Mouse (Mus musculus) neural tube, embryonic 13.5 days (tissue): ENCODE measurements at regions not wholly inside any gene's neighbourhood (a gene's known extent, or its start where the extent isn't known, plus 50 kb on each side); places are given as distances from the start of the nearest gene placed in this dataset.

ENCODE experiments used
- ATAC-seq: fragments of 200-750 bp; cut with Nextera tagmentation; 2 replicates; pipeline ENCODE4 v1.8.0; 2017; ENCODE audit warnings: low read depth, mild to moderate bottlenecking, moderate TSS enrichment, moderate library complexity
- H3K27ac ChIP-seq: fragments of 300-500 bp; sonication (generic); replicated peaks from 2 replicates; pipeline ENCODE4 v1.5.1; 2015; ENCODE audit warnings: moderate library complexity, mild to moderate bottlenecking, inconsistent platforms
- H3K27me3 ChIP-seq: fragments of 300-500 bp; sonication (generic); 2 replicates; pipeline ENCODE4 v1.6.1; 2015; ENCODE audit warnings: mild to moderate bottlenecking, inconsistent platforms
- H3K36me3 ChIP-seq: fragments of 300-500 bp; sonication (generic); 2 replicates; pipeline ENCODE4 v1.6.1; 2015; ENCODE audit warnings: mild to moderate bottlenecking, inconsistent platforms
- H3K4me1 ChIP-seq: fragments of 300-500 bp; sonication (generic); replicated peaks from 2 replicates; pipeline ENCODE4 v1.6.1; 2015; ENCODE audit warnings: inconsistent platforms
- H3K4me2 ChIP-seq: fragments of 300-500 bp; sonication (generic); 2 replicates; pipeline ENCODE4 v1.6.1; 2015; ENCODE audit warnings: inconsistent platforms, mild to moderate bottlenecking, moderate library complexity
- H3K4me3 ChIP-seq: fragments of 300-500 bp; sonication (generic); 2 replicates; pipeline ENCODE4 v1.5.1; 2015; ENCODE audit warnings: mild to moderate bottlenecking, inconsistent platforms
- H3K9ac ChIP-seq: fragments of 300-500 bp; sonication (generic); 2 replicates; pipeline ENCODE4 v1.6.1; 2015; ENCODE audit warnings: moderate library complexity, mild to moderate bottlenecking, inconsistent platforms
- H3K9me3 ChIP-seq: fragments of 300-500 bp; sonication (generic); 2 replicates; pipeline ENCODE4 v1.6.1; 2016; ENCODE audit warnings: inconsistent platforms
- WGBS: fragments of 180-500 bp; shearing (Covaris S2); methylation state at CpG from one replicate; pipeline ENCODE4 v1.1.7; 2015; 5-methylcytosine and 5-hydroxymethylcytosine counted together

DNA sequence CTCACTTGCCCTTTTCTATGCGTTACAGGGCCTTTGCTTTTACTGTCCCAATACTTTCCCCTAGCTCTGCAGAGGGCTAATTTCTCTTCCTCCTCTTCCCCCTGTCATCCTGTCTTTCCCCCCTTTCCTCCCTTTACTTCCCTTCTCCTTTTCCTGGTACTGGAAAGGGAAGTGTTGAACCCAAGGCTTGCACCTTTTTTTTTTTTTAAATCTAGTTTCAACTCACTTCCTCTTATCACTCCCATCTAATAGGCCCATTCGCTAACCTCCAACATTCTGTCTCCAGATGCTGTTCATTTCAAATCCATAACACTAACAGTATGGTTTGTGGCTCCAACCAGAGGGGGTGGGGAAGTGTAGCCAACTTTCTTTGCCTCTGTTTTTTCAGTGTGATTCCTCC lies 1148.5 kb upstream of the A1bg start:
- H3K4me1 ChIP-seq: 0 out of 2 replicates have a peak, but pooled peaks cover 3% of the 10 kb centered on the region
- H3K4me3 ChIP-seq: no peak overlapping the region
- H3K9me3 ChIP-seq: no peaks in the 10 kb centered on the region
- H3K4me2 ChIP-seq: no peak overlapping the region
- WGBS: 85% methylated on average over 2 of the region's 2 CpGs
- no peak for ATAC-seq
- no peak overlapping the region for H3K27ac ChIP-seq
- H3K27me3 ChIP-seq: no peaks in the 10 kb centered on the region
- no peak overlapping the region for H3K9ac ChIP-seq
- H3K36me3 ChIP-seq: no peaks in the 10 kb centered on the region

DNA sequence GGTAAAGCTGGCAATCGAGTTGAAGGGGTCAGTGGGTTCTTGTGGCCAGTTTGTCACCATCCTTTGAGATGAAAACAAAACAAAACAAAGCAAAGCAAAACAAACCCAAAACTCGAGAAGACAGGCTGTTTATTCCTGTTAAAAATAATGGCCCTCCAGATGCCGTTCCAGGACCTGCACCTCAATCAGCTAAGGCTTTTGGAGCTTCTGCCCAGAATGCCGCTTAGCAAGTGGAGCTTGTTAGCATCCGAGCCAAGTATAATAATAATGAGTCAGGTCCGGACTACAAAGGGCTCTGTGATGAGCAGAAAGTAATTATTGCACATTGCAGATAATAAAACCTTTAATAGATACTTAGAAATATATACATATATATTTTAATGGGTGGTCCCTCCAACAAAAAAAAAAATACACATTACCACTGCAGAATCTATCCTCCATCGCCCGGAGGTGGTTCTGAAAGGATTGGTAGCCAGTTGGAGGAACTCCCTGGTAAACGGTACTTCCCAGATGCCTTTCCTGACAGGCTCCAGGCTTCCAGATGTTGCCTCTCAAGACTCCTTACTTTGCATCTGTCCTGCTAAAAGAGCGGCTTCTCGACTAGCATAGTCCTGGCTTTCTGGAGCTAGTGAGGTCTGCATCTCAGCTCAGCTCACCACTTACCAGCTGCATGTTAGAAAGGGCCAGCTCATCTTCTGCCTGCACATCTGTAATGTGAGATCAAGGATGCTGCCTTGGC lies 1145.8 kb upstream of the A1bg start:
- 52% methylated on average over 11 of the region's 11 CpGs for WGBS
- Histone ChIP-seq H3K27ac (no peak overlapping the region), H3K4me1 (0 out of 2 replicates have a peak, but pooled peaks cover 3% of the 10 kb centered on the region), H3K9me3 (no peaks in the 10 kb centered on the region), H3K27me3 (no peaks in the 10 kb centered on the region), H3K9ac (no peak overlapping the region), H3K36me3 (no peaks in the 10 kb centered on the region), H3K4me2 (no peak overlapping the region), H3K4me3 (no peak overlapping the region)
- ATAC-seq: no peak

DNA sequence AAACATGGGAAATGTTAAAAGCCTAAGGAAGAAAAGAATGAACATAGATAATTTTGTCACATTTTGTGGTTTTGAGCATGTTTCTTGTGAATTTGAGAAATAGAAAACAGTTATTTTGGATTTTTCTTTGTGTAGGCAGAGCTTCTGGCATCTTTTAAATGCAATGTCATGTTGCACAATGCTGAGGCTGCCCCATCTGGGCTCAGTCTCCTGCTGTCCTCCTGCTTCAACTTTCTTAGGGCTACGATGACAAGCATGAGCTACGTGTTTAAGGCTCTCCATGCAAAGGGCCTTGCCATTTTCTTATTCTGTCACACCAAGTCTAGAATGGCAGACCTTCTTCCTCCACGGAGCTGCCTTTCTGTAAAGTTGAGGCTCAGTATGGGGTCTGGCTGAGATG lies 1141.6 kb upstream of the A1bg start:
- Histone ChIP-seq H3K4me3 (no peak overlapping the region), H3K9ac (no peak overlapping the region), H3K27ac (no peak overlapping the region), H3K9me3 (no peaks in the 10 kb centered on the region), H3K36me3 (no peaks in the 10 kb centered on the region), H3K4me1 (0 out of 2 replicates have a peak, but pooled peaks cover 3% of the 10 kb centered on the region), H3K27me3 (no peaks in the 10 kb centered on the region), H3K4me2 (no peak overlapping the region)
- ATAC-seq: no peak
- WGBS: 88% methylated on average over 3 of the region's 3 CpGs

DNA sequence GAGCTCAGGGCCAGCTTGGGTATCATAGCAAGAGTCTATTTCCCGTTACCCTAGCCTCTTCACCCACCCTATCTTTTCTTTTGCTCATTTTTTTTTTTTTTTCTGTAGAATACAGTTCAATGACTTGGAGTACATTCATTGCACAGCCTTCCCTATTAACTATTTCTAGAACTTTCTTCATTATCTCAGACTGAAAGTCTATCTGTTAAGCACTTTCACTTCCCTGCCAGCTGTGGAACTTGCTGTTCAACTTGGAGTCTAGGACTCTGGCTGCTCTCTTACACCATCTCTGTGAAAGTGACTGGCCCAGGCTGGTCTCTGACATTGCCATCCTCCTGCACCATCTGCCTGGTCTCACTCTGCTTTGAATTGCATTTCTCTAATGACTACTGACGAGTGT lies 1134.6 kb upstream of the A1bg start:
- H3K36me3 ChIP-seq: no peaks in the 10 kb centered on the region
- H3K4me2 ChIP-seq: no peak overlapping the region
- H3K9ac ChIP-seq: no peak overlapping the region
- H3K27ac ChIP-seq: no peak overlapping the region
- H3K27me3 ChIP-seq: no peaks in the 10 kb centered on the region
- H3K9me3 ChIP-seq: no peaks in the 10 kb centered on the region
- 0 out of 2 replicates have a peak, but pooled peaks cover 4% of the 10 kb centered on the region for H3K4me1 ChIP-seq
- ATAC-seq: no peak
- WGBS: 93% methylated on average over 2 of the region's 2 CpGs
- no peak overlapping the region for H3K4me3 ChIP-seq

- Histone ChIP-seq H3K4me3 (no peak overlapping the region), H3K4me2 (no peak overlapping the region), H3K9me3 (no peaks in the 10 kb centered on the region), H3K27ac (no peak overlapping the region), H3K4me1 (0 out of 2 replicates have a peak, but pooled peaks cover 4% of the 10 kb centered on the region), H3K9ac (no peak overlapping the region), H3K27me3 (no peaks in the 10 kb centered on the region), H3K36me3 (no peaks in the 10 kb centered on the region)
- no peak for ATAC-seq
- 87% methylated on average over 11 of the region's 11 CpGs for WGBS
These were observed 1134.1 kb upstream of the A1bg start for GRCm38 (mm10) chr15:62056889-62057288.

- WGBS: 81% methylated on average over 3 of the region's 3 CpGs
- Histone ChIP-seq H3K4me3 (no peak overlapping the region), H3K27ac (no peak overlapping the region), H3K36me3 (no peaks in the 10 kb centered on the region), H3K4me1 (0 out of 2 replicates have a peak, but pooled peaks cover 4% of the 10 kb centered on the region), H3K4me2 (no peak overlapping the region), H3K9ac (no peak overlapping the region), H3K27me3 (no peaks in the 10 kb centered on the region), H3K9me3 (no peaks in the 10 kb centered on the region)
- ATAC-seq: no peak
These were observed 1133.6 kb upstream of the A1bg start for GRCm38 (mm10) chr15:62056401-62056800.

GRCm38 (mm10) chr15:62055011-62055410 lies 1132.2 kb upstream of the A1bg start:
- no peak overlapping the region for H3K4me3 ChIP-seq
- H3K4me2 ChIP-seq: no peak overlapping the region
- ATAC-seq: no peak
- WGBS: 83% methylated on average over 2 of the region's 2 CpGs
- H3K9me3 ChIP-seq: 0 out of 2 replicates have a peak, but pooled peaks cover 5% of the 10 kb centered on the region
- H3K4me1 ChIP-seq: 0 out of 2 replicates have a peak, but pooled peaks cover 4% of the 10 kb centered on the region
- H3K9ac ChIP-seq: no peak overlapping the region
- H3K27me3 ChIP-seq: no peaks in the 10 kb centered on the region
- H3K27ac ChIP-seq: no peak overlapping the region
- H3K36me3 ChIP-seq: no peaks in the 10 kb centered on the region

- H3K36me3 ChIP-seq: no peaks in the 10 kb centered on the region
- 71% methylated on average over 8 of the region's 8 CpGs for WGBS
- no peak for ATAC-seq
These were observed 1130.8 kb upstream of the A1bg start for GRCm38 (mm10) chr15:62053420-62054239.

GRCm38 (mm10) chr15:62049416-62049815 lies 1126.6 kb upstream of the A1bg start:
- no peak for ATAC-seq
- WGBS: 79% methylated on average over 9 of the region's 9 CpGs

More at GRCm38 (mm10) chr15:62053420-62054239, 1130.8 kb upstream of the A1bg start:
- H3K4me1 ChIP-seq: 0 out of 2 replicates have a peak, but pooled peaks cover 4% of the 10 kb centered on the region
- H3K27me3 ChIP-seq: no peaks in the 10 kb centered on the region
- H3K4me2 ChIP-seq: no peak overlapping the region
- no peak overlapping the region; the same call in 1 of the 2 replicates for H3K27ac ChIP-seq
- no peak overlapping the region for H3K4me3 ChIP-seq
- no peak overlapping the region for H3K9ac ChIP-seq
- 0 out of 2 replicates have a peak, but pooled peaks cover 5% of the 10 kb centered on the region for H3K9me3 ChIP-seq

GRCm38 (mm10) chr15:62048981-62049380 lies 1126.2 kb upstream of the A1bg start:
- 0 out of 2 replicates have a peak, but pooled peaks cover 5% of the 10 kb centered on the region for H3K9me3 ChIP-seq
- H3K9ac ChIP-seq: no peak overlapping the region
- ATAC-seq: no peak
- no peaks in the 10 kb centered on the region for H3K36me3 ChIP-seq
- no peaks in the 10 kb centered on the region for H3K27me3 ChIP-seq
- no peak overlapping the region for H3K27ac ChIP-seq
- H3K4me2 ChIP-seq: no peak overlapping the region
- 0 out of 2 replicates have a peak, but pooled peaks cover 4% of the 10 kb centered on the region for H3K4me1 ChIP-seq
- H3K4me3 ChIP-seq: no peak overlapping the region
- 80% methylated on average over 4 of the region's 4 CpGs for WGBS

More at GRCm38 (mm10) chr15:62049416-62049815, 1126.6 kb upstream of the A1bg start:
- Histone ChIP-seq H3K4me3 (no peak overlapping the region), H3K27ac (no peak overlapping the region), H3K9me3 (0 out of 2 replicates have a peak, but pooled peaks cover 5% of the 10 kb centered on the region), H3K4me2 (no peak overlapping the region), H3K4me1 (0 out of 2 replicates have a peak, but pooled peaks cover 4% of the 10 kb centered on the region), H3K9ac (no peak overlapping the region), H3K27me3 (no peaks in the 10 kb centered on the region), H3K36me3 (no peaks in the 10 kb centered on the region)

- Histone ChIP-seq H3K4me2 (no peak overlapping the region), H3K9ac (no peak overlapping the region), H3K9me3 (0 out of 2 replicates have a peak, but pooled peaks cover 5% of the 10 kb centered on the region), H3K36me3 (no peaks in the 10 kb centered on the region), H3K27ac (no peak overlapping the region), H3K4me3 (no peak overlapping the region), H3K4me1 (no peaks in the 10 kb centered on the region), H3K27me3 (no peaks in the 10 kb centered on the region)
- no peak for ATAC-seq
- WGBS: 87% methylated on average over 3 of the region's 3 CpGs
These were observed 1123.5 kb upstream of the A1bg start for GRCm38 (mm10) chr15:62046276-62046675.
